Mouse (Mus musculus): ENCODE data around the gene Wt1.

Gene Wt1

DNA sequence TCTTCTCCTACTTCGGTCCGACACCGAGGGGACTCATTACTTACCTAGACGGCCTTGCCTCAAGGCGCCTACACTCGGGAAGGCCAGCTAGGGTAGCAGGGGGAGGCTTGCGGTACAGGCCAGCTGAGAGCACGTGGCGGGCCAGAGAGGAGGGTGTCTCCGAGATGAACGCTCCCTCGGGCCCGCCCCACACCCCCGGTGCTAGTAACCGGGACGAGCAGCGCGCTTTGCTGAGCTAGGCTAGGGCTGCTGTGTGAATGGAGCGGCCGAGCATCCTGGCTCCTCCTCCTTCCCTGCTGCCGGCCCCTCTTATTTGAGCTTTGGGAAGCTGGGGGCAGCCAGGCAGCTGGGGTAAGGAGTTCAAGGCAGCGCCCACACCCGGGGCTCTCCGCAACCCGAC is at the start of gene Wt1:
Wt1 (plus strand) TSS at position 251 of the 400 bp plus-strand sequence.
- DNase-seq (ENCODE audit: low spot score) = no peak

GRCm38 (mm10) chr2:105077151-105077550 is 49.2 kb upstream of the Wt1 start:
- no peak for DNase-seq (ENCODE audit: low spot score)

DNA sequence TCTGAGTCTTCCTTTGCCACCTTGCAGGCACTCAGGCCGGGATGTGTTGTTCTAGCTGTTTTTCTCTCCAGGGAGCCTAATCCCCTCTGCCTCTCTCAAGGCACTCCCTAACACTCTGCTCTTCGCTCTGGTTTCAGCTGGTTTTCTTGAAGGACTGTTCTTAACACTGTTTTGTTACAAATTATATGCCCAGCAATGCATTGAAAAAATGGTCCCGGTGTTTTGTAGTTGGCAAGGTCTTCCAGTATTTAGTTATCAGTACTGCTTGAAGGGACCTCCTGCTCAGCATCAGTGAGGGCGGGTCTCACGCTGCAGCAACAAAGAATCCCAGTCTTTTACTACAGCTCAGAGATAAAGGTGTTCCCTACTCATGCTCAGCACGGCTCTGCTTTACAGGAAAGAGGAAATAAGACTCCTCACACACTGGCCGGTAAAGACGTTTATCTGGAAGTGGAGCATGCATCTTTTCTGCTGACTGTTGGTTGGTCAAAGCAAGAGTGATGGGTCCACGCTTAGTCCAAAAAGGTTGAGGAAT is 44.0 kb upstream of the Wt1 start:
- DNase-seq (ENCODE audit: low spot score) = no peak

DNA sequence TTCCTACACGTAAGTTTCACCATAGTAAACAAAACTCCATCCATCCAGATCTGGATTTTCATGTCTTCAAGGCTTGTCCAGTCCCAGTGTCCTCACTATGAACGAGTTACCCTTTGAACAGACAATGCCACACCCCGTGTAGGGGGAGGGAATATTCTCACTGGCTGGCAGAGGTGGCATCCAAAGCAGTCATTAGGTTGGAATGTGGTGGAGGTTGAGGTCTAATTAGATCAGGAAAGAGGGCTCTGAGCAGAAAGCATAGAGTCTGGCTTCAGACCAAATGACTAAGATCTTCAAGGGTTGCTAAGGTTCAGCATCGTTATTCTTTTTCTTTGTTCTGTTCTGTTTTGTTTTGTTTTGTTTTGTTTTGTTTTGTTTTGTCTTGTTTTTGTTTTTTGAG is 42.3 kb upstream of the Wt1 start:
- DNase-seq (ENCODE audit: low spot score) = no peak

DNA sequence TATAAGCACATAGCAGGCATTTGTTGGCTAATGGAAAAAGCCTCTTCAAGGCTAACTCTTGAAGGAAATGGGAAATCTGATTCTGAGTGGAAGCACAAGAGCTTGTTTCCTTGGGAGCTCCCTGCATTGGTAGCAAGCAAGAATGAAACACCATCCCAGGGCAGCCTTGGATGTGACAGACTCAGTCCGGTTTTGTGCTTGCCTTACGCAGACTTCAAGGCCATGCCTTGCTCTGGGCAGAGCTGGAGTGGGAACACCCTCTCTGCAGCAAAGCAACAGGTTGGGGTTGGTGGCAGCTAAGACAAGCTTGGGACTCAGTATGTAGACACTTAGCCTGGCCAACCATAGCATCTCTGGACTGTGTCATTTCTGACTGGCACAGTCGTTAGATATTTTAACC is 40.2 kb upstream of the Wt1 start:
- DNase-seq (ENCODE audit: low spot score) = no peak

DNA sequence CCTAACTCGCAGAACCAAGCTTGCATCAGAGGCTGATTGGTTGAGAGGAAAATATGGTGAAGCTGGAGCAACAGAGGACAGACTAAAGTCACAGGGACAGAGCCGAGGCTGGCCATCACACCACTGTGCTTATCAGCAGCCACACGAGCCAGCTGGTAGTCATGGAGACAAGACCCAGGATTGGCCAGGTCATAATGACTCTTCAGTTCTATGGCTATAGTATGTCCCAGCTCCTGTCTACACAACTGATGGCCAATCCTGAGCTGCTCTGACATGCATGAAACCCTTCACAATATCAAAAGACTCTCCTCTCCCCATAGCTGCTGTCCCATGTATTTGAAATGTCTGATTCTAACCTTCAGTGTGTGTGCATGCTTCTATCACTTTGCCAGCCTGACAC is 38.3 kb upstream of the Wt1 start:
- no peak for DNase-seq (ENCODE audit: low spot score)

DNA sequence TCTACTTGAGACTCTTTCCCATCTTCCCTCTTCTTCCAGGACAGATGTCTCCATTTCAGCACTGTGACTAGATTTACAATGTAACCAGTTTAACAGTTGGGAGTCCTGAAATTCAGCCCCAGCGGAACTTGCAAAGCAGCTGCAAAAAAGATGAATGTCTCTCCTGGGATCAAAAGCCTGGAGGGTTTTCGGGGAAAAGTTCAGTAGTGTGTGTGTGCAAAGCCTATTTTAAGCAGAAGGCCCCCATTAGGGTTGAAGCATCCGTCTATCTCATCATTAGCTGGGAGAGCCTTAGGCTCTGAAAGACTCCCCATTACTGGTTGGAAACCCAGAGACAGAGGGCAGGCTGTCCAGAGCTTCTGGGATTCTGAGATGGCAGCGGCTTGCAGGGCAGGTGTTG is 37.2 kb upstream of the Wt1 start:
- DNase-seq (ENCODE audit: low spot score) = no peak

GRCm38 (mm10) chr2:105089581-105090508 is 36.5 kb upstream of the Wt1 start:
- no peak for DNase-seq (ENCODE audit: low spot score)

DNA sequence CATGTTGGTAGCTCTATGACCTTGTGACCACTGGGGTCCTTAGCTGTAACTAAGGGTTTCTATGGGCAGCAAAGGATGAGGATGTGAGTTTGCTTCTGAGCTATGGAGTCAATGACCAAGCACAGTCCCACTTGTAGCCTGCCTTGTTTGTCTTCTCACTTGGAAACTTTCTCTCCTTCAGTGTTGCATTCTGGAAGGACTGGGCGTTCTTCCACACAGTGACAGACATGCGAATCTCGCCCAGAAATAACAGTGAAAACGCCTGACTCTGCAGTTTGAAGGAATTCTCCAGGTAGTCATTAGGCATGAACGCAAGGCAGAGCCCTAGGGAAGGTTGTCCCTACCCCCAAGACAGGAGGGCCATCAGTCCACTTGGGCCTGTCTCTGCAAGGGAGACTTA is 35.3 kb upstream of the Wt1 start:
- DNase-seq (ENCODE audit: low spot score) = no peak

- no peak for DNase-seq (ENCODE audit: low spot score)
Measured at GRCm38 (mm10) chr2:105091718-105092117, 34.6 kb upstream of the Wt1 start, which contains the start of gene Gm11060. Gene Gm11060 (plus strand): TSS chr2:105092018.

DNA sequence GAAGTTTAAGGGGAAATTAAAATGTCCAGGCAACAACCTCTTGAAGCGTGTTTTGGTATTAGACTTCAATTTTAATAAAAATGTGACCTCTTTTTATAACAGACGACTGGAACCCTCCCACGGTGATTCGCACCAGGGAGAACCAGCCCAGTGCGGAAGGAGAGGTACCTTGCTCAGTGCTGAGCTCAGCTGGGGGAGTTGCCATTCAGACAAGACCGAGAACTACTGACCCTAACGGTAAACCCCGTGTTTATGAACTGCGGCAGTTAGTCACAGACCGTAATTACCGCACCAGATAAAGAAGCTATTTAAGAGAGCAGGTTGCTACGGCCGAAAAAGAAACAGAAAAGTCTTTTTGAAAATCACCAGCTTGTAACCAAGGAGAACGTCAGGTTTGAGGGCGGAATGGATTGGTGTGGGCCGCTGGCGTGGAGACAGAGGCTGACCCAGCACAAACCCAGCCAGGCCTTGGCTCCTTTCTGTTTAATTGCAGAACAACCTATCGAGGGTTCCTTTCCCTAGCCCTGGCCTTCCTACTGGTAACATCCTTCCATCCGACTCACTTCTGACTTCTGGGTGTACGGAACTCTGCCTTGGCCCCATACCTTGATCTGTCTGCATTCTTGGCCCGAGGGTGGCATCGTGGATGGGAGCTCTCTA is 28.9 kb upstream of the Wt1 start:
- no peak for DNase-seq (ENCODE audit: low spot score)

- DNase-seq (ENCODE audit: low spot score) = no peak
Measured at GRCm38 (mm10) chr2:105099410-105099809, 26.9 kb upstream of the Wt1 start.

DNA sequence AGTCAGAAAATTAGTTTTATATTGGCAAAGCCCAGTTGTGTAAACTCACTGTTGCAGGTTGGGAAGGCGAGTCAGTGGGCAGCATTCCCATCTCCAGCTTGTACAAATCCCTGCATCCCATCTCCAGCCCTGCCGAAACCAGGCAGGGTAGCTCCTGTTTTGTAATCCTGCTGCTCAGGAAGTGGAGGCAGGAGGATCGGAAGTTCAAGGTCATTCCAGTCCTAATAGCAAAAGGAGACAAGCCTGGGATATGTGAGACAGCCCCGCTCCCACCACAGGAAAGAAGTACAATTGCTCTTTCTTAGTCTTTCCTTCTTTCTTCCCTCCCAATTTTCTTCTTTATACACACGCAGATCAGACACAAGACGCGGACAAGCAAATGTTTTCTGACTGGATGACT is 25.8 kb upstream of the Wt1 start:
- DNase-seq (ENCODE audit: low spot score) = no peak

- DNase-seq (ENCODE audit: low spot score) = peak; percentile 83
Measured at GRCm38 (mm10) chr2:105108703-105109158, 17.6 kb upstream of the Wt1 start.

DNA sequence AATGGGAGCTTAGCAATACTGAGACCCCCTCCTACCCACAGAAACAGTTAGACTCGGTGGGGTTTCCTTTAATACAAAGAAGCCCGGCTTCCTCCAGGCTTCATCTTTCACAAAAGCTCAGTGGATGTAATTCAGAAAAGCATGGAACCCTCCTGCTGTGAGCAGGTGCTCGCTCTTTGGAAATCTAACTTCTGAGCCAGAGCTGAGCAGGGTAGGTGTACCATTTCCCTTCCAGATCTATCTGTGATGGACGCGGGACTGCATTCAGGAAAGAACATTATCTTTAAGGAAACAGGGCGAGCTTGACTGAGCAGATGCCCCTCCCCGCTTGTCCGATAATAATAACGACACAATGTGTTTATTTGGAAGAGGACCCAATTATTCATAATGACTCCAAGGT is 12.3 kb upstream of the Wt1 start:
- DNase-seq (ENCODE audit: low spot score) = no peak

DNA sequence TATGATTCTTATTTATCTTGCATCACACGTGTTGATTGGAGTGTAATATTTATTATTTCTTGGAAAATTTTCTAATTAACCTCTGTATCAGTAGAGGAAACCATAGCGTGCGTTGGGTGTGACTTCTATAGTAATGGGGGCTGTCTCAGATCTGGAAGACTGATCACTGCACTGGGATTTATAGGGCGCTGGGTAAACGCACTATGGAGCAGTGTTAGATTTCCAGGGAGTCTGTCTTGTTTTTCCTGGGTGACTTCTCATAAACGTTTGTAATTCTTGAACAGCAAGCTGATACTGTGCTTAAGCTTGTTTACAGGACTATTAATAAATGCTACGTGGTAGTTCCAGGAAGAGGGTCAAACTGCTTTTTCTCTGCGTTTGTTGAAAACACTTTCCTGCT is 8.7 kb upstream of the Wt1 start:
- DNase-seq (ENCODE audit: low spot score) = no peak

- no peak for DNase-seq (ENCODE audit: low spot score)
Measured at GRCm38 (mm10) chr2:105122216-105122615, 4.1 kb upstream of the Wt1 start.

GRCm38 (mm10) chr2:105122886-105123285 is 3.4 kb upstream of the Wt1 start:
- DNase-seq (ENCODE audit: low spot score) = no peak

- DNase-seq (ENCODE audit: low spot score) = no peak
Measured at GRCm38 (mm10) chr2:105123431-105123830, 2.9 kb upstream of the Wt1 start.

DNA sequence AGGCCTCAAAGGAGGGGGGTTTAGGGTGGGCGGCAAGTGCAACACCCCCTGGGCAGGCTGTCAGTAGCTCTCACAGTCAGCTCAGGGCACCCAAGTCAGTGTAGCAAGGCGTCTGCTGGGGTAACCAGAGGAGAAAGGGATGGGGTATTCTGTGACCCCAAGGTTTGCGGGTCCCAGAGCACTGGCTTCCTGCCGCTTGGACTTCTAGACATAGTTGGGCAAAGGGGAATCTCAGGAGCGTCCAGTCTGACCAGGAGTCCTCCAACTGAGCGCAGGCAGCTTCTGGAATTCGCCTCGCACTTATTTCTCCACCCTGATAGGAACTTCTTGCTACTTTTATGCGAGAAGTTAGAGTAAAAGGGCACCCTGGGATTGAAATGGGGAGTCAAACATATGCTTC is 2.4 kb upstream of the Wt1 start:
- no peak for DNase-seq (ENCODE audit: low spot score)

GRCm38 (mm10) chr2:105124391-105124790 is 1.9 kb upstream of the Wt1 start:
- no peak for DNase-seq (ENCODE audit: low spot score)

- DNase-seq (ENCODE audit: low spot score) = no peak
Measured at GRCm38 (mm10) chr2:105125205-105125604, 1.1 kb upstream of the Wt1 start.

DNA sequence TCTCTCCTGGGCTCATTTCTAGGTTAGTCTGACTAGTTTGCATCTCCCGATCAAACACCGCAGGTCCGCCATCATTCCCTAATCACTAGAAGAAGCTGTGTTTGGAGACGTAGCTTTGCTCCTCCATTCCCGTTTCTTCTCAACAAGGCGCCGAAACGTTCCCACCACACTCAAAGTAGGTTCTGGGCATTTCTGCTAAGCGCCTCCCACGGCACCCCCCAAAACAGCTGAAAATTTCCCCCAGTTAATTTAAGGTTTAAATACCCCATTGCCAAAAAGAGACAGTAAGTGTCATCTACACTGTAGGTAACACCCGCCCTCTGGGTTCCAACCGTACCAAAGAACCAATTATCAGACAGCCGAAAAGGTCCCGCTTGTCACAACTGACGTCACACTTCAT is 688 bp upstream of the Wt1 start:
- no peak for DNase-seq (ENCODE audit: low spot score)
